ENCODE assay signal across 22 mouse cellular contexts in the genomic region with DNA sequence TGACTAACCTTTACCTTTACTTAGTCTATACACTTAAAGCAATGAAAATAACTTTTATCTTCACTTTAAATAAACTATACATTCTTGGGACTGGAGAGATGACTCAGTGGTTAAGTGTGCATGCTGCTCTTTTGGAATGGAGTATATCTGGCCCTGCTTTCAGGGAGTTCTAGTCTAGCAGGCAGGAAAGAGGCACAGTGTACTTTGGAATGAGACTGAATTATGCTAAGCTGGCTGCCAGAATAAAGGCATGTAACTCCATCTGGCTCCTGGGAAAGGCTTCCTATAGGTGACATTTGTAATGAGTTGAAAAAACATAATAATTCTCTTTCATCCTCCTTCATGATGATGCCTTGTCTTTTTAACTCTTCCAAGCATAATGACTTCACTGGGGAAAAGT. TPM values are rescaled to one million over a fixed set of nuclear protein-coding genes. Genes with fewer than 3 reads are reported as not detected.
A peak's percentile ranks its signal among the peaks of the same experiment; 100 is the strongest.
DNase-seq lines count a peak whose midpoint lies in the region; ATAC-seq and TF ChIP-seq lines count a peak whose summit lies in the region.
"Had no signal": no experiment of that assay in that cellular context is flagged by ENCODE, and none has a peak within 500 bp of the region (broad histone marks: within the 10 kb centered on the region; RNA-seq: fewer than 3 reads in every experiment).

No protein-coding gene starts in this region.

- peaks cover 4% of the 10 kb centered on the region; the same call in 1 of the 2 replicates for H3K4me1 ChIP-seq in kidney, adult 2 months (ENCODE audit: control insufficient read depth, insufficient read depth, low read length)

- peak; percentile 56 for ATAC-seq in frontal cortex, adult (ENCODE audit: low TSS enrichment)
- ATAC-seq: activated CD4-positive, CD25-positive, alpha-beta regulatory T cell, adult 4 months; CD4-positive, CD25-positive, alpha-beta regulatory T cell, adult 4 months; Patski had no signal

- TF ChIP-seq POLR2A in kidney, adult 2 months (IDR thresholded peaks at IDR 0.05; ENCODE audit: low read depth, low read length), result no peak

- no peak for DNase-seq in frontal cortex, postnatal 25 days (ENCODE audit: low spot score in 2 of 2)
- peak; percentile 14 for DNase-seq in kidney, adult 2 months
- DNase-seq in kidney, postnatal 14 days, result no peak
- peak; percentile 63 for DNase-seq in brain, adult 2 months (ENCODE audit: low read depth, low spot score)
- no peak for DNase-seq in cerebellum, adult 9-11 months
- DNase-seq: adrenal gland, adult 2 months; adrenal gland, adult 8-10 months; adrenal gland, postnatal 10 days; adrenal gland, postnatal 14 days; adrenal gland, postnatal 25 days; adrenal gland, postnatal 36 days; B cell, adult 2 months; cerebellum, adult 11 months; cerebellum, adult 11-12 months; cerebellum, adult 18-20 months; cerebellum, adult 2 months had no signal

- H3K27me3 ChIP-seq in kidney, adult 2 months (replicated peaks; ENCODE audit: control insufficient read depth, insufficient read depth, low read length), result no peaks in the 10 kb centered on the region
- H3K27me3 ChIP-seq: CH12.LX had no signal

- H3K4me3 ChIP-seq in kidney, adult 2 months (ENCODE audit: insufficient read depth, low read depth, low read length), result no peak overlapping the region

- no peak overlapping the region for H3K27ac ChIP-seq in kidney, adult 2 months (ENCODE audit: insufficient read depth, low read depth, low read length)

- H3K36me3 ChIP-seq in kidney, adult 2 months (ENCODE audit: control insufficient read depth, insufficient read depth, low read length), result no peaks in the 10 kb centered on the region
- H3K36me3 ChIP-seq: G1E had no signal

- TF ChIP-seq CTCF in kidney, adult 2 months (conservative IDR thresholded peaks at IDR 0.05; ENCODE audit: insufficient read depth, insufficient read length, low read depth, low read length), result no peak

RNA-seq across cellular contexts. Expression of a gene that starts 43.1 kb away (rescaled TPM):
- 80.1 and 89.8 TPM in 2 replicates for polyA plus RNA-seq in kidney, adult 2 months (2012; rRNA removed)
- polyA plus RNA-seq: activated CD4-positive, CD25-positive, alpha-beta regulatory T cell, adult 4 months had no signal

RNA-seq across cellular contexts. Expression of a gene that starts 45.7 kb away (rescaled TPM):
- 41.7 and 42.6 TPM in 2 replicates for polyA plus RNA-seq in kidney, adult 2 months (2012; rRNA removed)

Comparison
In these comparisons a context has a peak if more than half of its experiments do, and no peak if none do; other contexts are left out.
1. DNase-seq: peak in kidney, adult 2 months (single experiment) and brain, adult 2 months (single experiment); none in frontal cortex, postnatal 25 days (0 of 2), kidney, postnatal 14 days (single experiment) and cerebellum, adult 9-11 months (single experiment).